Mouse (Mus musculus): Measurements from ENCODE around the gene Glb1l2. TPM values are rescaled to one million over a fixed set of nuclear protein-coding genes. Genes with fewer than 3 reads are reported as not detected.
A peak's percentile ranks its signal among the peaks of the same experiment; 100 is the strongest.

The Glb1l2 gene
- polyA plus RNA-seq, 1 experiment from 2014 or later = 1.2 TPM

DNA sequence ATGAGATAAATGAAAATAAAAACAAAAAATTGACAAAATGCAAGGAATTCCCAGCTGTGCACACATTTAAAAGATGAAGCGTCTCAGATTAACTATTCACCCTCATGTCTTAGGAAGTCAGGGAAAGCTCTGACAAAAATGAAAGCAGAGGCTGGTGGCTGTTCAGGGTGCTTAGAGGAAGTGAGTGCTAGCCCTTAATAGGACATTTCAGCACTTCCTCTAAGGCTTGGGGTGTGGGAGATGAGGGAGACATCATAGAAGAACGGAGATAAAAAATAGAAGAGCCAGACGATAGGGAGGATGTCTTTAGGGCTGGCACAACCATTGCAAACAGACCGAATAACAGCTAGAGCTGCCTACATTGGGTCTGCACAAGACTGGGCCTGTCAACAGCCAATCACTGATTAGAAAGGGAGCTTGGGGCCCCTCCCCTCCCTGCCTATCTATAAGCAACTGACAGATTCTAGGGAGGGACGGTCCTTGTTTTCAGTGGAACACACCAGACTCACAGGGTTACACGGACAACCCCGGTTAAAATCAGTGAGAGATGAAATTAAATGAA is 22.8 kb downstream of the Glb1l2 start:
- Histone ChIP-seq H3K9ac (ENCODE audit: low read depth, low read length) (no peak overlapping the region), H3K27me3 (ENCODE audit: control insufficient read depth, insufficient read depth, low read length) (no peaks in the 10 kb centered on the region), H3K27ac (ENCODE audit: low read depth, low read length) (no peak overlapping the region), H3K36me3 (ENCODE audit: control insufficient read depth, insufficient read depth, low read length) (no peaks in the 10 kb centered on the region), H3K4me2 (peak overlapping the region; percentile 23), H3K4me1 (ENCODE audit: control insufficient read depth, insufficient read depth, low read length) (no peaks in the 10 kb centered on the region), H3K9me3 (replicated peaks; ENCODE audit: control insufficient read depth, low read length) (no peaks in the 10 kb centered on the region), H3K4me3 (ENCODE audit: low read depth, low read length) (peak overlapping the region; percentile 1; the same call in 1 of the 2 replicates)
- 29% methylated on average over 7 of the region's 7 CpGs for whole genome bisulfite sequencing (ENCODE audit: insufficient replicate concordance)
- ATAC-seq (replicated peaks; ENCODE audit: insufficient number of reproducible peaks, low FRiP score, low TSS enrichment) = peak; percentile 55; the same call in 1 of the 2 replicates

DNA sequence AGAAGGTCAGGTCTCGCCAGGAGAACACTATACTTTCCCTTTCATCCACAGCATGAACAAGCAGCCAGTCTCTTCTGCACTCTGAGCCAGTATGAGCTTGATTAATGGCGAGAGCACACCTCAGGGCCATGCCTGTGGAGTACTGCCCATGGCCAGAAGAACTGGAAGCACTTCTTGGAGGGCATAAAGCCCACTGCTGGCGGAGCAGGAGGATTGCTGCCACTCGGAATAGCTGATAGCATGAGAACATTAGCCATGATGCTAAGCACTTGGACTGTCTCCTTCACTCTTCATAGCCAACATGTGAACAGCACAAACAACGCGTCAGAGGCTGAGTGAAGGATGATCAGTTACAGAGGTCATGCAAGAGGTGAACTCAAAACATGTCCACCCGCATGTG is 27.8 kb downstream of the Glb1l2 start:
- H3K4me2 ChIP-seq = no peak overlapping the region
- no peaks in the 10 kb centered on the region for H3K36me3 ChIP-seq (ENCODE audit: control insufficient read depth, insufficient read depth, low read length)
- ATAC-seq (replicated peaks; ENCODE audit: insufficient number of reproducible peaks, low FRiP score, low TSS enrichment) = no peak
- H3K9me3 ChIP-seq (replicated peaks; ENCODE audit: control insufficient read depth, low read length) = no peaks in the 10 kb centered on the region
- no peak overlapping the region for H3K27ac ChIP-seq (ENCODE audit: low read depth, low read length)
- H3K4me3 ChIP-seq (ENCODE audit: low read depth, low read length) = no peak overlapping the region
- H3K27me3 ChIP-seq (ENCODE audit: control insufficient read depth, insufficient read depth, low read length) = no peaks in the 10 kb centered on the region
- no peak overlapping the region for H3K9ac ChIP-seq (ENCODE audit: low read depth, low read length)
- no peaks in the 10 kb centered on the region for H3K4me1 ChIP-seq (ENCODE audit: control insufficient read depth, insufficient read depth, low read length)
- 80% methylated on average over 7 of the region's 7 CpGs for whole genome bisulfite sequencing (ENCODE audit: insufficient replicate concordance)

DNA sequence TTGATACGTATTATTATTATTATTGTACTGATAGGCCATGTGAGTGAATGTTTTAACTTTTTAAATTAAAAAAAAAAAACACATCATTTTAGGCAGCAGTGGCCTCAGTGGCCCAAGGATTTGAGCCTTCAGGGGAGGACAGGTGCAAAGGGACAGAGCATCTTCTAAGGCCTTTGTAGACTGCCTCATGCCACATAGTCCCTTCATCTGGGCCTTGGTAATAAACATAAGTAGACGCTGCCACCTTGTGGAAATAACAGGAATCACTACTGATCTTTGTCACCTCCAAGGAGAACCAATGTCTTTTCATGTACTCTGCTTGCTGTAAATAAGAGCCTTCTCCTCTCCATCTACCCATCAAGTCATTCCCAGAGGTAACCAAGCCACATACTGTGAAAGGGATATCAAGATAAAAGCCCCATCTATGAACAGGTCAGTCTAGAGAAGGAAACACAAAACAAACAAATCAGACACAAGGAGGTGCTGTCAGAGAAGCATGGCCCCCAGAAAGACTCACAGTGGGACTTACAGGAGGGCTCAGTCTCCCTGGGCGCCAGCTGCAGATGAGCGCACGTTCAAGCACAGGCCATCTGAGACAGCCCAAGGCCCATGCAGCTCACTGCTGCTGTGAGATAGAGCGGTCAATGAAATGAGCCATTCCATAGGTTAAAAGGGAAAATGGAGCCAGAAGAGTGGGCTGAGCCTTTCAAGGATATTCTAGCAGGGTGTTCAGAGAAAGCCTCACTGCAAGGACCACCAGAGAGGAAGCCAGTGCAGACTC is 30.0 kb downstream of the Glb1l2 start:
- no peak overlapping the region for H3K4me3 ChIP-seq (ENCODE audit: low read depth, low read length)
- no peaks in the 10 kb centered on the region for H3K4me1 ChIP-seq (ENCODE audit: control insufficient read depth, insufficient read depth, low read length)
- no peak overlapping the region for H3K9ac ChIP-seq (ENCODE audit: low read depth, low read length)
- no peak overlapping the region for H3K4me2 ChIP-seq
- no peaks in the 10 kb centered on the region for H3K27me3 ChIP-seq (ENCODE audit: control insufficient read depth, insufficient read depth, low read length)
- H3K27ac ChIP-seq (ENCODE audit: low read depth, low read length) = no peak overlapping the region
- 60% methylated on average over 6 of the region's 6 CpGs for WGBS (ENCODE audit: insufficient replicate concordance)
- no peaks in the 10 kb centered on the region for H3K36me3 ChIP-seq (ENCODE audit: control insufficient read depth, insufficient read depth, low read length)
- H3K9me3 ChIP-seq (replicated peaks; ENCODE audit: control insufficient read depth, low read length) = no peaks in the 10 kb centered on the region
- no peak for ATAC-seq (replicated peaks; ENCODE audit: insufficient number of reproducible peaks, low FRiP score, low TSS enrichment)

DNA sequence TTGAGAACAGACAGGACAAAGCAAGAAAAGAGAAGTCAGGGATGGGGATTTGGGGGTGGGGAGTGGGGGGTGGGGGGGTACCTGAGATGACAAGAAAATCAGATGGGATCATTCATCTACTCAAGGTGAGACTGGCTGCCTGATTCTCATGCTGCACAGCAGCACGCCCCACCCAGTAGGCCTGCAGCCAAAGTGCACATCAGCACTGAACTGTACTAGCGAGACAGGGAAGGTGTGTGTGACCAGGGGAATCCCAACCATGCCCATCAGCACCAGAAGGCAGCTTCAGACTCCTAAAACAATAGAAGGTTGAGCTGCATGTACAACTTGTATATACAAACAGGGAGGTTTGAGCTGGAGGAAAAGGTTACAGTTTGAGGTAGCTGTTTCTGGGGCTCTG is 30.6 kb downstream of the Glb1l2 start:
- Histone ChIP-seq H3K36me3 (ENCODE audit: control insufficient read depth, insufficient read depth, low read length) (no peaks in the 10 kb centered on the region), H3K4me1 (ENCODE audit: control insufficient read depth, insufficient read depth, low read length) (no peaks in the 10 kb centered on the region), H3K4me3 (ENCODE audit: low read depth, low read length) (no peak overlapping the region), H3K4me2 (no peak overlapping the region), H3K27me3 (ENCODE audit: control insufficient read depth, insufficient read depth, low read length) (no peaks in the 10 kb centered on the region), H3K9me3 (replicated peaks; ENCODE audit: control insufficient read depth, low read length) (no peaks in the 10 kb centered on the region), H3K9ac (ENCODE audit: low read depth, low read length) (no peak overlapping the region), H3K27ac (ENCODE audit: low read depth, low read length) (no peak overlapping the region)
- ATAC-seq (replicated peaks; ENCODE audit: insufficient number of reproducible peaks, low FRiP score, low TSS enrichment) = no peak
- 67% methylated on average over 2 of the region's 2 CpGs for WGBS (ENCODE audit: insufficient replicate concordance)

DNA sequence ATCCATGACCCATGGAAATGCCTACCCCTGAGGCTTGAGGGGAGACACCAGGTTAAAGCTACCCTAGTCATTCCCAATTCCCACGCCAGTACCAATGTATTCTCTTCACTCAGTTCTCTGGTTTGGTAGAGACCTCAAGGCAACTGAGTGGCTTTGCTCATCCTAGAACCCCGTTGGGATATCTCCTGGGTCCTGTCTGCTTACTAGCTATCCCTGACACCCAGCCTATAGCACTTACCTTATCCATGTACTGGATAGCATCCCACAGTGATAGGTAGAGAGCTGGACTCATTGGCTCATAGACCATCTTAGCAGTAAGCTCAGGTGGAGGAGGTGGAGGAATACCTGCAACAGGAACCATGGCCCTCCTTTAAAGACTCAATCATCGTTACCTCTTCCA is 38.1 kb downstream of the Glb1l2 start:
- H3K9ac ChIP-seq (ENCODE audit: low read depth, low read length) = no peak overlapping the region
- H3K36me3 ChIP-seq (ENCODE audit: control insufficient read depth, insufficient read depth, low read length) = no peaks in the 10 kb centered on the region
- ATAC-seq (replicated peaks; ENCODE audit: insufficient number of reproducible peaks, low FRiP score, low TSS enrichment) = no peak
- H3K4me3 ChIP-seq (ENCODE audit: low read depth, low read length) = no peak overlapping the region
- H3K4me1 ChIP-seq (ENCODE audit: control insufficient read depth, insufficient read depth, low read length) = no peaks in the 10 kb centered on the region
- no peak overlapping the region for H3K4me2 ChIP-seq
- no peaks in the 10 kb centered on the region for H3K9me3 ChIP-seq (replicated peaks; ENCODE audit: control insufficient read depth, low read length)
- H3K27ac ChIP-seq (ENCODE audit: low read depth, low read length) = no peak overlapping the region
- H3K27me3 ChIP-seq (ENCODE audit: control insufficient read depth, insufficient read depth, low read length) = no peaks in the 10 kb centered on the region
- WGBS (ENCODE audit: insufficient replicate concordance) = 55% methylated on average over 3 of the region's 3 CpGs

DNA sequence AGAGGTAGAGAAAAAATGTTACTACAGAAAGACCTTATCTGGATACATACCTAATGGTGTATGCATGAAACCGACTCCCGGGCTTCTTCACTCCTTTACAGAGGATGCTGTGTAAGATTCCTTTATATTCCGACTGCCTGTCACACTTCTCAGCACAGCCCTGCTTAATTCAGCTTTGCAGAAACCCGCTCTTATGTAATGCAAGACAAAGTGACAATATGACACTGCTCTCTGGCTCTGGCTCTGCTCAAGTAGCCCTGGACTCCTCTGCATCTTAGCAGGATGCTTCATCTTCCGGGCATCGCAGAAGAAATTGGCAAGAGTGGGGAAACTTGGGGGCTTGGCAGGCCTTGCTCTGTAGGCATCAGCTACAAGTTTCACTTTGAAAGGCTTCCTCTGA is 43.8 kb downstream of the Glb1l2 start:
- 75% methylated on average over 6 of the region's 6 CpGs for WGBS (ENCODE audit: insufficient replicate concordance)
- Histone ChIP-seq H3K4me1 (ENCODE audit: control insufficient read depth, insufficient read depth, low read length) (no peaks in the 10 kb centered on the region), H3K27ac (ENCODE audit: low read depth, low read length) (no peak overlapping the region), H3K36me3 (ENCODE audit: control insufficient read depth, insufficient read depth, low read length) (no peaks in the 10 kb centered on the region), H3K4me3 (ENCODE audit: low read depth, low read length) (no peak overlapping the region), H3K27me3 (ENCODE audit: control insufficient read depth, insufficient read depth, low read length) (no peaks in the 10 kb centered on the region), H3K9ac (ENCODE audit: low read depth, low read length) (no peak overlapping the region), H3K9me3 (replicated peaks; ENCODE audit: control insufficient read depth, low read length) (no peaks in the 10 kb centered on the region), H3K4me2 (no peak overlapping the region)
- ATAC-seq (replicated peaks; ENCODE audit: insufficient number of reproducible peaks, low FRiP score, low TSS enrichment) = no peak

DNA sequence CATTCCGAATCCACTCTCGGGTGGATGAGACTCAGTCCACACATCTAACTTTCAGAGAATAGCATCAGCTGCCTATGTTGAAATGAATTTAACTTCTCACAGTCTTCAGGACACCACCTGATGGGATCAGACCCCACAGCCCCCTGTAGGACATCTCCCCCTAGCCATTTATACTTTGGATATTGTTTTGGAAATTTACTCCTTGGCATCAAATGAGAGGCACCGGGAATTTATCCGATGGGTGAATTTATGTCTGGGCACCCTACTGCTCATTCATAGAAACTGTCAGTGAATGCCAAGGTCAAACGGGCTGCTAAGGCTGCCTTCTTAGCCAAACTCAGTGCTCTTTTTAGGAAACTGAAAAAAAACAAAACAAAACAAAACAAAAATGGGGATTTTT is 45.7 kb downstream of the Glb1l2 start:
- H3K4me1 ChIP-seq (ENCODE audit: control insufficient read depth, insufficient read depth, low read length) = no peaks in the 10 kb centered on the region
- no peak for ATAC-seq (replicated peaks; ENCODE audit: insufficient number of reproducible peaks, low FRiP score, low TSS enrichment)
- WGBS (ENCODE audit: insufficient replicate concordance) = 71% methylated on average over 5 of the region's 5 CpGs

DNA sequence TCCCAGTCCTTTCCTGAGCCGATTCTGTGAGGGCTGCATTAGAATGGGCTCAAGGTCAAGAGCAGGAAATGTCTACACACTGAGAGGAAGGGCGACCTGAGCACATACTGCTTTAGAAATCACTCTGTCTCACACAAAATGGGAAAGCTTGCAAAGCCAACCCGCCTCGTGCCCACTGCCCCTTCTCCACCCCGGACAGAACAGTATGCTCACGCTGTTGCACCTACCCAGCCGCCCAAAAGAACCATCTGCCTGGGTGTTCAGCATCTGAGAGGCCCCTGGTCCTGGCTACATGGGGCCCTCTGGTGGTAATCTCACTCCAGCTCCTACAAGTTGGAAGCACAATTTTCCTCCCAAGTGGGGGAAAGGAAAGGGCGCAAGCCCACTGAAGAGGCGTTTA is 46.2 kb downstream of the Glb1l2 start:
- H3K9ac ChIP-seq (ENCODE audit: low read depth, low read length) = no peak overlapping the region
- H3K27ac ChIP-seq (ENCODE audit: low read depth, low read length) = no peak overlapping the region
- ATAC-seq (replicated peaks; ENCODE audit: insufficient number of reproducible peaks, low FRiP score, low TSS enrichment) = no peak
- no peaks in the 10 kb centered on the region for H3K27me3 ChIP-seq (ENCODE audit: control insufficient read depth, insufficient read depth, low read length)
- no peaks in the 10 kb centered on the region for H3K36me3 ChIP-seq (ENCODE audit: control insufficient read depth, insufficient read depth, low read length)
- 28% methylated on average over 9 of the region's 9 CpGs for WGBS (ENCODE audit: insufficient replicate concordance)
- H3K4me2 ChIP-seq = no peak overlapping the region
- H3K4me1 ChIP-seq (ENCODE audit: control insufficient read depth, insufficient read depth, low read length) = no peaks in the 10 kb centered on the region
- H3K9me3 ChIP-seq (replicated peaks; ENCODE audit: control insufficient read depth, low read length) = no peaks in the 10 kb centered on the region
- H3K4me3 ChIP-seq (ENCODE audit: low read depth, low read length) = no peak overlapping the region

More for the DNA sequence above, 45.7 kb downstream of the Glb1l2 start:
- no peaks in the 10 kb centered on the region for H3K27me3 ChIP-seq (ENCODE audit: control insufficient read depth, insufficient read depth, low read length)
- H3K9me3 ChIP-seq (replicated peaks; ENCODE audit: control insufficient read depth, low read length) = no peaks in the 10 kb centered on the region
- no peak overlapping the region for H3K27ac ChIP-seq (ENCODE audit: low read depth, low read length)
- H3K36me3 ChIP-seq (ENCODE audit: control insufficient read depth, insufficient read depth, low read length) = no peaks in the 10 kb centered on the region
- H3K9ac ChIP-seq (ENCODE audit: low read depth, low read length) = no peak overlapping the region
- no peak overlapping the region for H3K4me3 ChIP-seq (ENCODE audit: low read depth, low read length)
- H3K4me2 ChIP-seq = no peak overlapping the region

DNA sequence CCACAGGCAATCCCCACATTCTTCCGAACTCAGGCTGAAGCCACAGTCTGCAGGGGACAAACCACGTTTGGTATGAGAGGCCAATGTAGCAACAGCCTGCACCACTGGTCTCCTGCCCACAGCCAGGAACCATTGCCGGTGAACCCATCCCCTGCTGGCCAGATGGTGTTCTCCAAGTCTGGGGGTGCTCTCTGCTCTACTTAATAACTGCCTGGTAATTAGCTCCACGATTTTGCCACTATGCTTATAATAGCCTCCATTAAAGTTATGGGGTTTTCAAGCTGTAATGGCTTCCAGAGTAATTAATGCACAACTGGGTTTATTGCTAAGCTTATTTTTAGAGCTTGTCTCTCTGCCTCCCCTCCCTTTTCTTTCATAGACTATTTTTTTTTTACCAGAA is 57.4 kb downstream of the Glb1l2 start:
- Histone ChIP-seq H3K4me1 (ENCODE audit: control insufficient read depth, insufficient read depth, low read length) (no peaks in the 10 kb centered on the region), H3K36me3 (ENCODE audit: control insufficient read depth, insufficient read depth, low read length) (no peaks in the 10 kb centered on the region), H3K9ac (ENCODE audit: low read depth, low read length) (no peak overlapping the region), H3K27me3 (ENCODE audit: control insufficient read depth, insufficient read depth, low read length) (no peaks in the 10 kb centered on the region), H3K4me3 (ENCODE audit: low read depth, low read length) (no peak overlapping the region), H3K9me3 (replicated peaks; ENCODE audit: control insufficient read depth, low read length) (no peaks in the 10 kb centered on the region; the same call in 1 of the 2 replicates), H3K4me2 (no peak overlapping the region), H3K27ac (ENCODE audit: low read depth, low read length) (no peak overlapping the region)
- WGBS (ENCODE audit: insufficient replicate concordance) = 72% methylated on average over 4 of the region's 4 CpGs
- no peak for ATAC-seq (replicated peaks; ENCODE audit: insufficient number of reproducible peaks, low FRiP score, low TSS enrichment)
